Mouse (Mus musculus) embryonic stem cell, embryonic (primary cell): ENCODE results near the gene Slc39a5.

ENCODE experiments used
- CTCF ChIA-PET, 4 experiments: fragments of 300-600 bp in 2 of 4; fragments of 350-600 bp in 2 of 4; sonication (Branson Sonifier 250); formaldehyde crosslinking; loops; one replicate each; lab custom pipeline; 2022; ENCODE audit warnings: inconsistent platforms in 2 of 4; lab: Charles Lee
- POLR2A ChIA-PET, 4 experiments: fragments of 300-600 bp in 2 of 4; fragments of 350-600 bp in 2 of 4; sonication (Branson Sonifier 250); formaldehyde crosslinking; loops; one replicate each; lab custom pipeline; 2022; ENCODE audit warnings: antibody characterized with exemption in 4 of 4, inconsistent platforms in 1 of 4; lab: Charles Lee

Gene Slc39a5

GRCm38 (mm10) chr10:128422426-128422825 is 21.4 kb upstream of the Slc39a5 start:
- POLR2A ChIA-PET = interaction anchor here in 2 of 4 experiments (2.8 to 3.7 kb wide), 2 partner anchors 11 kb away, joined by 10 to 23 read pairs; partner anchors contain the start of genes Nabp2 (in 2 of the 2) and Rnf41 (in 2 of the 2)
- CTCF ChIA-PET = no interaction called here

GRCm38 (mm10) chr10:128414848-128415247 is 13.8 kb upstream of the Slc39a5 start:
- POLR2A ChIA-PET = no interaction called here
- CTCF ChIA-PET = no interaction called here

- CTCF ChIA-PET = interaction anchor here in 1 of 4 experiments (1.9 kb wide), 1 partner anchor 54 kb away, joined by 6 read pairs; no protein-coding TSS in a partner anchor
- POLR2A ChIA-PET = interaction anchor here (0.6 to 3.2 kb wide), 9 partner anchors 9 to 166 kb away, joined by 3 to 18 read pairs (median 6); partner anchors contain the start of genes Esyt1 (in 1 of the 4), Myl6b (in 1 of the 4) and Stat2 (in 1 of the 4)
Observed at GRCm38 (mm10) chr10:128413076-128413475, 12.0 kb upstream of the Slc39a5 start.

- ChIA-PET CTCF (interaction anchor here in 3 of 4 experiments (0.6 to 2.3 kb wide), 12 partner anchors 15 to 322 kb away, joined by 3 to 11 read pairs (median 4); partner anchors contain the start of genes Ankrd52 (in 1 of the 3), Baz2a (in 1 of the 3) and Myl6 (in 1 of the 3)), POLR2A (interaction anchor here (0.6 to 3.8 kb wide), 46 partner anchors 8 to 744 kb away, joined by 3 to 43 read pairs (median 10); partner anchors contain the start of genes Zc3h10 (in 3 of the 4), Ankrd52 (in 2 of the 4), Cnpy2 (in 2 of the 4) and Coq10a (in 2 of the 4))
Observed at GRCm38 (mm10) chr10:128412558-128412957, 11.5 kb upstream of the Slc39a5 start.

GRCm38 (mm10) chr10:128412055-128412381 is 11.0 kb upstream of the Slc39a5 start:
- ChIA-PET POLR2A (interaction anchor here (0.5 to 3.8 kb wide), 122 partner anchors 9 to 750 kb away, joined by 3 to 43 read pairs (median 6); partner anchors contain the start of genes Ankrd52 (in 3 of the 4), Cnpy2 (in 3 of the 4), Myl6b (in 3 of the 4) and Stat2 (in 3 of the 4)), CTCF (interaction anchor here (0.6 to 2.5 kb wide), 41 partner anchors 8 to 851 kb away, joined by 3 to 19 read pairs (median 5); partner anchors contain the start of genes Esyt1 (in 3 of the 4), Ankrd52 (in 2 of the 4), Baz2a (in 1 of the 4) and Cnpy2 (in 1 of the 4))

GRCm38 (mm10) chr10:128411211-128412054 is 10.4 kb upstream of the Slc39a5 start, which contains the start of the genes Nabp2 and Rnf41:
Nabp2 (minus strand) TSS chr10:128411492.
Rnf41 (plus strand) TSS chr10:128411657.
- ChIA-PET POLR2A (interaction anchor here (0.5 to 3.8 kb wide), 154 partner anchors 9 to 1072 kb away, joined by 3 to 43 read pairs (median 5); partner anchors contain the start of genes Ankrd52 (in 3 of the 4), Cnpy2 (in 3 of the 4), Coq10a (in 3 of the 4) and Esyt1 (in 3 of the 4)), CTCF (interaction anchor here (0.5 to 2.5 kb wide), 66 partner anchors 9 to 1590 kb away, joined by 3 to 19 read pairs (median 4); partner anchors contain the start of genes Esyt1 (in 3 of the 4), Ankrd52 (in 2 of the 4), Myl6 (in 2 of the 4) and Baz2a (in 1 of the 4))

- ChIA-PET POLR2A (interaction anchor here in 3 of 4 experiments (0.5 to 3.8 kb wide), 51 partner anchors 8 to 742 kb away, joined by 3 to 43 read pairs (median 10); partner anchors contain the start of genes Ankrd52 (in 3 of the 3), Coq10a (in 3 of the 3), Myl6b (in 3 of the 3) and Myl6 (in 2 of the 3)), CTCF (interaction anchor here (0.7 to 2.5 kb wide), 26 partner anchors 11 to 850 kb away, joined by 3 to 19 read pairs (median 6); partner anchors contain the start of genes Ankrd52 (in 1 of the 4), Coq10a (in 1 of the 4), Erbb3 (in 1 of the 4) and Esyt1 (in 1 of the 4))
Observed at GRCm38 (mm10) chr10:128410560-128410845, 9.5 kb upstream of the Slc39a5 start.

- ChIA-PET POLR2A (interaction anchor here in 3 of 4 experiments (0.5 to 3.8 kb wide), 25 partner anchors 10 to 327 kb away, joined by 3 to 43 read pairs (median 13); partner anchors contain the start of genes Coq10a (in 2 of the 3), Myl6 (in 2 of the 3), Ankrd52 (in 1 of the 3) and Atp5b (in 1 of the 3)), CTCF (interaction anchor here in 3 of 4 experiments (0.7 to 2.5 kb wide), 14 partner anchors 11 to 503 kb away, joined by 3 to 19 read pairs (median 7); partner anchors contain the start of genes Ankrd52 (in 1 of the 3), Coq10a (in 1 of the 3), Esyt1 (in 1 of the 3) and Pa2g4 (in 1 of the 3))
Observed at GRCm38 (mm10) chr10:128409692-128410559, 8.9 kb upstream of the Slc39a5 start.

- CTCF ChIA-PET = no interaction called here
- POLR2A ChIA-PET = interaction anchor here in 2 of 4 experiments (0.6 to 3.8 kb wide), 2 partner anchors 30 to 33 kb away, joined by 3 to 43 read pairs; partner anchors contain the start of gene Ankrd52 (in 1 of the 2)
Observed at GRCm38 (mm10) chr10:128408591-128409535, 7.8 kb upstream of the Slc39a5 start.

GRCm38 (mm10) chr10:128403931-128404330 is 2.9 kb upstream of the Slc39a5 start:
- POLR2A ChIA-PET = interaction anchor here in 3 of 4 experiments (0.7 to 1.1 kb wide), 3 partner anchors 9 to 78 kb away, joined by 3 read pairs; no protein-coding TSS in a partner anchor
- CTCF ChIA-PET = interaction anchor here in 1 of 4 experiments (0.6 kb wide), 1 partner anchor 32 kb away, joined by 3 read pairs; no protein-coding TSS in a partner anchor

- ChIA-PET CTCF (interaction anchor here in 2 of 4 experiments (0.5 to 1.0 kb wide), 2 partner anchors 10 to 43 kb away, joined by 3 read pairs; partner anchors contain the start of genes Nabp2 (in 1 of the 2) and Rnf41 (in 1 of the 2)), POLR2A (interaction anchor here in 3 of 4 experiments (0.6 to 1.9 kb wide), 4 partner anchors 10 to 31 kb away, joined by 4 to 10 read pairs (median 7); partner anchors contain the start of genes Nabp2 (in 2 of the 3) and Rnf41 (in 2 of the 3))
Observed at GRCm38 (mm10) chr10:128401638-128402037, 609 bp upstream of the Slc39a5 start.

GRCm38 (mm10) chr10:128400338-128400737 is 691 bp downstream of the Slc39a5 start:
- ChIA-PET CTCF (interaction anchor here in 3 of 4 experiments (0.7 to 1.0 kb wide), 6 partner anchors 22 to 118 kb away, joined by 3 read pairs; no protein-coding TSS in a partner anchor), POLR2A (interaction anchor here in 3 of 4 experiments (0.5 to 2.4 kb wide), 26 partner anchors 10 to 311 kb away, joined by 3 to 15 read pairs (median 4); partner anchors contain the start of genes Nabp2 (in 3 of the 3), Rnf41 (in 3 of the 3), Ankrd52 (in 1 of the 3) and Baz2a (in 1 of the 3))

- CTCF ChIA-PET = interaction anchor here in 2 of 4 experiments (0.5 to 1.1 kb wide), 3 partner anchors 14 to 180 kb away, joined by 3 to 4 read pairs (median 3); no protein-coding TSS in a partner anchor
- POLR2A ChIA-PET = interaction anchor here in 2 of 4 experiments (1.2 to 1.6 kb wide), 5 partner anchors 14 to 149 kb away, joined by 3 to 7 read pairs (median 5); partner anchors contain the start of genes Coq10a (in 1 of the 2), Myl6b (in 1 of the 2), Nabp2 (in 1 of the 2) and Rnf41 (in 1 of the 2)
Observed at GRCm38 (mm10) chr10:128397466-128397865, 3.6 kb downstream of the Slc39a5 start.

GRCm38 (mm10) chr10:128396716-128397264 is 4.2 kb downstream of the Slc39a5 start:
- POLR2A ChIA-PET = interaction anchor here in 3 of 4 experiments (0.6 to 1.6 kb wide), 13 partner anchors 11 to 187 kb away, joined by 3 to 7 read pairs (median 4); partner anchors contain the start of genes Ankrd52 (in 1 of the 3), Cnpy2 (in 1 of the 3), Coq10a (in 1 of the 3) and Myl6 (in 1 of the 3)
- CTCF ChIA-PET = interaction anchor here in 1 of 4 experiments (0.5 to 0.6 kb wide), 2 partner anchors 44 to 180 kb away, joined by 3 to 4 read pairs; no protein-coding TSS in a partner anchor
